Mouse (Mus musculus) leukemia stem cell, adult 10-12 weeks (primary cell): ENCODE measurements around the gene Oxct2a. TPM values are rescaled to one million over a fixed set of nuclear protein-coding genes. Genes with fewer than 3 reads are reported as not detected.

Experiments used
- polyA plus RNA-seq: library from polyadenylated mRNA; stranded (reverse); fragments of >175 nt; gene quantifications from 2 replicates; pipeline ENCODE4 v1.2.3, GENCODE M21; 2012; ENCODE audit warnings: low replicate concordance

Oxct2a gene
- not detected in 2 replicates for polyA plus RNA-seq

DNA sequence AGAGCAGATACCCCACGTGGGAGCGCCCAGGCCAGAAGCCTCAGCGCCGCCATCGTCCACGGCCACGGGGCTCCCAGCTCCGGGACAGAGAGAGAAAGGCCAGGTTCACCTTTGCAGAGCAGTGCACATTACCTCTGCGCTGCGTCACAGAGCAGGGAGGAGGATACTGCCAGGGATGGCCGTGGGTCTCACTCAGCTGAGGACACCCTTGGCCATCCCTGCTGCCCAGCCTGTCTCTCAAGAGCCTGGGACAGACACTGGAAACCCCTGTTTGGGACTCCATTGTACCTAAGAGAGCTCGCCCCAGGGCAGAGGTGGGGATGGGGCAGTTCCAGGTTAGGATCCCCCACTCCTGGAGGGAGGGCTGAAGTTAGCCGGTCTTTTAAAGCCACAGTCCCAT, at the start of gene Oxct2a:
Gene Oxct2a, minus strand, starts transcription at position 101 of the 400 bp plus-strand sequence.

DNA sequence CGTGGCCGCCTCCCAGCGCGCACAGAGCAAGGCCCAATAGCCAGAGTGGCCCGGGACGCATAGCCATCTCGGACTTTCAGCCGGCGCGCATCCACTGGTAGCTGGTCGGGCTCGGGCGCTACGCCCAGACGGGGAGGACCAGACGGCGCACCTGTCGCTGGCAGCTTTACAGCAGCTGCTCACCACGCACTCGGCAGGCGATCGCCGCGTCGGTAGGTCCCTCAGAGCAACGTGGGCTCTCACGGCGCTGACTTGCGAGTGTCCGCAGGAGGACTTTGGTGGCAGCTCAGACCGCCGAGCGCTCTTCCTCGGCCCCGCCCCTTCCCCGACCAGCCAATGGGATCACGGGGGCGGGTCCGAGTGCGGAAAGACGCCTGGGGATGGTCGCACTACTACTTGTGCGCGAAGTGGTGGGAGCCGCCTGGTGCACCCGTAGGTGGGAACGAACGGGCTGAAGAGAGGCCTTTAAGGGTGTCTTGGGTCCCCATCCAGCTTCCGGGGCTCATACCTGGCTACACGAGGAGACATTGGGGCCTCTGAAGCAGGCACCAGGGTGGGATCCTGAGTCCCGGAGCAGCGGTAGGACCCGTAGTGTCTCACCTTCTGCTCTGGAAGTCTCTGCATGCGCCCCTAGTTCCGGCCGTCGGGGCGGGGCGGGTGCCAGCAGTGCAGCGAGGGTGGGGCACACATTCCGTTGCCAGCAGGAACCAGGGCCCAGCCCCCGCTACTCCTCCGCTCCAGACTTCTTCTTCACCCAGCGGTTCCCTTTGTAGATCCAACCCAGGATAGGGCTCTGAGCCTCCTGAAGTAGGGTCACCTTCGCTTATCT, 19.4 kb upstream of the Oxct2a start, which contains the start of gene Bmp8a:
Gene Bmp8a, minus strand, starts transcription at position 611 of the 829 bp plus-strand sequence.

Other genes starting within 250 kb of the Oxct2a start
- 0.34 TPM in 1 of 2 replicates, not detected in the other for gene Bmp8b, start 218.5 kb downstream of the Oxct2a start, polyA plus RNA-seq
- 0.10 TPM in 1 of 2 replicates, not detected in the other for gene Oxct2b, start 207.4 kb downstream of the Oxct2a start, polyA plus RNA-seq
- 3.6 and 5.4 TPM in 2 replicates for gene Ppie, start 183.7 kb downstream of the Oxct2a start, polyA plus RNA-seq
- 0.14 TPM in 1 of 2 replicates, not detected in the other for gene Hpcal4, start 140.4 kb downstream of the Oxct2a start, polyA plus RNA-seq
- not detected in 2 replicates for gene Nt5c1a, start 122.1 kb downstream of the Oxct2a start, polyA plus RNA-seq
- gene Heyl, start 90.1 kb downstream of the Oxct2a start, polyA plus RNA-seq = 0.21 and 0.27 TPM in 2 replicates
- gene Pabpc4, start 61.3 kb downstream of the Oxct2a start, polyA plus RNA-seq = 2,411 and 2,553 TPM in 2 replicates
- 0.09 and 0.47 TPM in 2 replicates for gene Bmp8a, start 19.6 kb upstream of the Oxct2a start, polyA plus RNA-seq